ENCODE assay signal across 9 mouse cellular contexts in the genomic region with DNA sequence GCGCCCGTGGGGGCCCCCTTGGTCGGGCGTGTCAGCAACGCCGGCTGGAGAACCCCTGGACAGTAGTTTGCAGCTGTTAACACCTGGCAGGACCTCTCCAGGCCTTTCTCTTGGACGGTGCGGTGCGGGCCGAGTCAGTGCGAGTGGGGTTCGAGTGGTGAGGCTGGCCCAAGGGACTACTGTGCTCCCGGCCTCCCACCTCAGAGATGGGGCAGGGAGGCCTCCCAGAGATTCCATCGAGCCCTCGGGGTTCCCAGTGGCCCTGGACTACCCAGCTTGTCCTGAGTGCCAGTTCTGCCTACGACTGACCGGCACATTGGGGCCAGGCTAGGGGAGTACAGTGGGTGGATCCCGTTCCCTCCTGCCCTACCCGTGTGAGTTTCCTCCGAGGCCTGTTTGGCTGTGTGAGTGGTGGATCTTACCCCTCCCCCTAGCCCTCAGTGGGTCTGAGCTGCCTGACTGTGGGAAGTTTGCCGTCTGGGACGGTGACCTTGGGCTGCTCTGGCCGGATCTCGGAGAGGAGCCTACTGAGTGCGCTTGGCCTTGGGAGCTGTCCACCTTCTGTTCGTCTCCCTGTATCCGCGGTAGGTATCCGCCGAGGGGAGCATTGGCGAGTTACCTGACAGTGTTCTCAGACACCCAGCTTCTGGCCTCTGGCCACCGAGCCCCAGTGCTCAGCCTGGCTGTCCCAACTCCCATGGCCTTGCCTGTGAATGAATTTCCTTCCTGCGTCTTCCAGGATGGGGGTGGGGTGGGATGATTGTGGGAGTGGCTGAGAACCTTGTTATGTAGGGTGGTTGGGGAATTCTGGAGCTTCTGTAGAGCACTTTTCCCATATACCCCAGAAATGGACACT. TPM values are rescaled to one million over a fixed set of nuclear protein-coding genes. Genes with fewer than 3 reads are reported as not detected.
A peak's percentile ranks its signal among the peaks of the same experiment; 100 is the strongest.
DNase-seq lines count a peak whose midpoint lies in the region; ATAC-seq lines count a peak whose summit lies in the region.
"Had no signal": no experiment of that assay in that cellular context is flagged by ENCODE, and none has a peak within 500 bp of the region (broad histone marks: within the 10 kb centered on the region; RNA-seq: fewer than 3 reads in every experiment).

No protein-coding gene starts in this region.

- intact Hi-C loops in heart, postnatal 36 days (cut with DNase I), result loop anchor here (2.0 kb wide), 1 partner anchor 30 kb away; no protein-coding TSS in a partner anchor
- intact Hi-C loops in left cerebral cortex, postnatal 25 days (cut with DNase I), result loop anchor here (2.0 to 5.0 kb wide), 2 partner anchors 30 to 79 kb away; no protein-coding TSS in a partner anchor

- H3K9ac ChIP-seq in forebrain, embryonic 13.5 days, result peak overlapping the region; percentile 91

- no peaks in the 10 kb centered on the region for H3K9me3 ChIP-seq in forebrain, embryonic 13.5 days (replicated peaks)
- no peaks in the 10 kb centered on the region for H3K9me3 ChIP-seq in megakaryocyte, embryonic 14.5 days

- no peak for ATAC-seq in frontal cortex, adult (ENCODE audit: low TSS enrichment)
- peak; percentile 1; the same call in 1 of the 2 replicates for ATAC-seq in forebrain, embryonic 13.5 days

- WGBS in forebrain, embryonic 13.5 days, result 2% methylated on average over 33 of the region's 33 CpGs

- no peaks in the 10 kb centered on the region for H3K36me3 ChIP-seq in forebrain, embryonic 13.5 days (ENCODE audit: poor library complexity, severe bottlenecking)
- peaks cover 31% of the 10 kb centered on the region for H3K36me3 ChIP-seq in megakaryocyte, embryonic 14.5 days (replicated peaks; ENCODE audit: low read length)

- DNase-seq in frontal cortex, postnatal 10 days (ENCODE audit: low spot score in 2 of 2), result peak; percentile 61 to 70
- peak; percentile 77 to 79 for DNase-seq in heart, postnatal 36 days
- peak; percentile 60 to 81 for DNase-seq in left cerebral cortex, postnatal 25 days (ENCODE audit: low spot score in 2 of 2)
- DNase-seq in skeletal muscle tissue, adult 2 months (ENCODE audit: low read depth, low spot score), result peak; percentile 78

- peak overlapping the region; percentile 96 for H3K4me2 ChIP-seq in forebrain, embryonic 13.5 days

- peaks cover 18% of the 10 kb centered on the region for H3K27me3 ChIP-seq in forebrain, embryonic 13.5 days
- no peaks in the 10 kb centered on the region for H3K27me3 ChIP-seq in megakaryocyte, embryonic 14.5 days (replicated peaks)
- H3K27me3 ChIP-seq: Patski had no signal

- peak overlapping the region; percentile 99 for H3K27ac ChIP-seq in brown adipose tissue, adult 24 weeks (replicated peaks; ENCODE audit: low read depth, low read length)
- peak overlapping the region; percentile 99 for H3K27ac ChIP-seq in forebrain, embryonic 13.5 days

- H3K4me1 ChIP-seq in brown adipose tissue, adult 24 weeks (ENCODE audit: control insufficient read depth, insufficient read depth, insufficient read length, low read length), result peaks cover 48% of the 10 kb centered on the region
- peaks cover 82% of the 10 kb centered on the region for H3K4me1 ChIP-seq in forebrain, embryonic 13.5 days
- peaks cover 82% of the 10 kb centered on the region for H3K4me1 ChIP-seq in megakaryocyte, embryonic 14.5 days

- peak overlapping the region; percentile 75 for H3K4me3 ChIP-seq in brown adipose tissue, adult 24 weeks (ENCODE audit: insufficient read depth, low read depth, low read length)
- peak overlapping the region; percentile 91 for H3K4me3 ChIP-seq in forebrain, embryonic 13.5 days
- peak overlapping the region; percentile 96 for H3K4me3 ChIP-seq in megakaryocyte, embryonic 14.5 days (replicated peaks)

RNA-seq across cellular contexts. Expression of a gene that starts 1.0 kb away (rescaled TPM):
- 34.8 and 50.0 TPM in 2 replicates for polyA plus RNA-seq in brown adipose tissue, adult 24 weeks (2012; ENCODE audit: insufficient read depth, insufficient read length, missing spikeins)
- 15.0 and 16.5 TPM in 2 replicates for polyA plus RNA-seq in forebrain, embryonic 13.5 days (2015; fragmentation: Nextera tagmentation; extraction: Ambion mirVana)
- 100 to 1,000 TPM; 123 to 138 TPM for total RNA-seq in heart, postnatal 36 days (2021)
- 100 to 1,000 TPM; 211 to 225 TPM for total RNA-seq in left cerebral cortex, postnatal 25 days (2021)
- 60.2 and 145 TPM in 2 replicates for polyA plus RNA-seq in megakaryocyte, embryonic 14.5 days (2012; ENCODE audit: insufficient read depth, low replicate concordance)
